Mouse (Mus musculus) inflammation-experienced regulatory T-cells, adult 6 months (primary cell): ENCODE results near the gene Hid1. TPM values are rescaled to one million over a fixed set of nuclear protein-coding genes. Genes with fewer than 3 reads are reported as not detected.
"Not testable (repeated sequence)": the region's sequence is repeated elsewhere in the genome, so short reads cannot be mapped to it uniquely, and the experiment has no call there.

ENCODE experiments used
- ATAC-seq: one replicate; pipeline ENCODE4 v1.8.0; 2017
- polyA plus RNA-seq, 3 experiments: library from polyadenylated mRNA; unstranded; fragments of 100-300 nt; shearing (Covaris generic); gene quantifications; one replicate each; pipeline ENCODE4 v1.2.1; 2017

The Hid1 gene
- 1 to 10 TPM; 1.9 to 3.4 (median 2.6) TPM for polyA plus RNA-seq

DNA sequence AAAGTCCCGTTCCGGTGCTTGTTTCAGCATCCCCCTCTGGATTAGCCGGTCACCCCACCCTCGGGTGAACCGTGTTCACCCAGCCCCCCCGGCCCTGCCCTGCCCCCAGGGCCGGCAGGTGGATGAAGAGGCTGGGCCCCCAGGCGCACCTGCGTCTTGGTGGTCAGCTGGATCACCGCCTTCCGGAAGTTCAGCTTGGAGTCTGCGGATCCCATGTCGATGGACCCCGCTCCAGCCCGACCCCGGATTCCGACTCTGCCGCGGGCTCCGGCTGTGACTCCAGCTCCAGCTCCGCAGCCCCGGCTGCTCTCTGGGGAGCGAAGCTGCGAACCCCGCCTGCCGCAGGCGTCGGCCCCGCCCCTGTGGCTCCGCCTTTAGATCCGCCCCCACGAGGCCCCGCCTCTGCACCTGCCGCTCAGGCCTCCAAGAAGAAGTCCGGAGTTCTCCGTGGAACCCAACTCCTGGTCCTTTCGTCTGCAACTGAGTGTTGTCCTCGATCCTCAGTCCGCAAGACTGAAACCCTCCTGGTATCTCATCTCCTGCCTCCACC, at the start of gene Hid1:
Hid1 (minus strand) TSS at position 362 of the 550 bp plus-strand sequence.
- peak; percentile 85 for ATAC-seq

DNA sequence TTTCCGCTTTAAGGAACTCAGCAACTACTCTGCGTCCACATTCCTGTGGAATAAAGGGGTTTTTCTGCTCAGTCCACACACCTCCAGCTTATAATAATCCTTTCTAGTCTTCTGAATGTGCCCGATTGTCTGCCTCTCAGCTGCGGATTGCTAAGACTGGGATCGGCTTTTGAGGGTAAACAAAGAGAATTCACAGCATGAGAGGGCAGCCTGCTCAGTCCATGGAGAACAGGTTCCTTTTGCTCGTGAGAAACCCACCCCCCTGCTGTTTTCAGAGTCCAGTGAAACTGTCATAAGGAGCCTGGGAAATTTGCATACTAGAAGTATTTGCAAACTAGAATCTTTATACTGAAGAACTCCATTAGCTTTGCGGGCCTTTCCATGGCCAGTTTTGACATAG, 42.0 kb upstream of the Hid1 start:
- ATAC-seq: no peak

DNA sequence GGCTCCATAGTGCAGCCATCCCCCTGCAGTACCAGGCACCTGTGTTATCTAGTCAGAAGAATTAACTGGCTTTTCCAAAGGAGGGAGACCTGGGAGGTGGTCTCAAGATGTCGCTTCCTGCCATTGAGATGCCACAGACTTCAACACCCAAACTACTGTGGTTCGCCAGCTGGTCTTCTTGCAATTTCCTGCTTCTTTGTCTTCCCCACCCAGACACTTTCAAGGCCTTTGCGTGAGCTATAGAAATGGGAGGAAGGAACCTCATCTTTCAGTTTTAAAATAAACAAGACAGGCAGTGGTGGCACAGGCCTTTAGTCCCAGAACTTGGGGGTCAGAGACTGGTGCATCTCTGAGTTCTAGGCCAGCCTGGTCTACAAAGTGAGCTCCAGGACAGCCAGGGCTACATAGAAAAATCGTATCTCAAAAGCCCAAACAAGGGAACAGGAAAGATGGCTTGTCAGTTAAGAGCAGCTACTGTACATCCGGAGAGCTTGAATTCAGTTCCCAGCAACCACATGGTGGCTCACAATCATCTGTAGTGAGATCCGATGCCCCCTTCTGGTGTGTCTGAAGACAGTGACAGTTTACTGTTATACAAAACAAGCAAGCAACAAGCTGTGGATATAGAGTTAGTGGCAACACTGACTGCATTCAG, 40.8 kb upstream of the Hid1 start:
- no peak for ATAC-seq

DNA sequence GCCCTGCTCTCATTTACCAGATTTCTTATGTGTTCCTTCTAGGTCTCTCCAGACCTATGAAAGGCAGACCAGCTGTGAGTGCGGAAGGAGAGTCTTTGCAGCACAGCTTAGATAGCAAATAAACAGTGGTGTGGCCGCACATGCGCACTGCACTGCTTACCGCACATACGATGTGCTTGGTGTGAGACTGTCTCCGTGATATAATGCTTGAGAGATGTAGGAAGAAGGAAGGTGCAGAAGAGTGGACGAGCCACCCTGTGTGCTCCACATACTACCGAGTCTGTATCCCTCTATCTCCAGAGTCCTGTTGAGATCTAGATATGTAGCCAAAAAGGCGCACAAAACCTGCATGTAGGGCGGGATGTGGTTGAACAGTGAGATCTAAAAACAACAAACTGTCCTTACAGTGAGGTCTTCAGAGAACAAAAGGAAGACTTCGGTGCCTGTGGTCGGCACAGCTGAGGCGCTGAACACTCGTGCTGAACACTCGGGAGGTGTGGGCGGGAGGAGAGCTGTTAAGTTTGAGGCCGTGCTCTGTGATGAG, 39.4 kb upstream of the Hid1 start:
- ATAC-seq: peak; percentile 77

DNA sequence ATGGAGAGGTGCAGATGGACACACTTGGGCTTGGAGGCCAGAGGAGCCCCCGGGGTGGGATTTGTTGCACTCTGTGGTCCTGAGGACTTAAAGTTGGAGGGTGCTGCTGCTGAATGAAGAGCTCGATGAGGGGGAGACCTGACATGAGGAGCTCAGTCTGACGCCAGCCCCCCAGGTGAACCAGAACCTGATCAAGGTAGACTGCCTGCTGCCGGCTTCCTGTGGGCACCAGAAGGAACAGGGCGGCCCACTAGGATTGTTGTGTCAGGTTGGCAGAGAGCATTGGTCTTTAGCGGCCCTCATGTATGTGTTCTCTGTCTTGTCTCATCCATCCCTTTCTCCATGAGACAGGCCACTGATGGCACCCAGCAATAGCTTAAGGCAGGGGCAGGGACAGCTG, 38.2 kb upstream of the Hid1 start:
- ATAC-seq: no peak

DNA sequence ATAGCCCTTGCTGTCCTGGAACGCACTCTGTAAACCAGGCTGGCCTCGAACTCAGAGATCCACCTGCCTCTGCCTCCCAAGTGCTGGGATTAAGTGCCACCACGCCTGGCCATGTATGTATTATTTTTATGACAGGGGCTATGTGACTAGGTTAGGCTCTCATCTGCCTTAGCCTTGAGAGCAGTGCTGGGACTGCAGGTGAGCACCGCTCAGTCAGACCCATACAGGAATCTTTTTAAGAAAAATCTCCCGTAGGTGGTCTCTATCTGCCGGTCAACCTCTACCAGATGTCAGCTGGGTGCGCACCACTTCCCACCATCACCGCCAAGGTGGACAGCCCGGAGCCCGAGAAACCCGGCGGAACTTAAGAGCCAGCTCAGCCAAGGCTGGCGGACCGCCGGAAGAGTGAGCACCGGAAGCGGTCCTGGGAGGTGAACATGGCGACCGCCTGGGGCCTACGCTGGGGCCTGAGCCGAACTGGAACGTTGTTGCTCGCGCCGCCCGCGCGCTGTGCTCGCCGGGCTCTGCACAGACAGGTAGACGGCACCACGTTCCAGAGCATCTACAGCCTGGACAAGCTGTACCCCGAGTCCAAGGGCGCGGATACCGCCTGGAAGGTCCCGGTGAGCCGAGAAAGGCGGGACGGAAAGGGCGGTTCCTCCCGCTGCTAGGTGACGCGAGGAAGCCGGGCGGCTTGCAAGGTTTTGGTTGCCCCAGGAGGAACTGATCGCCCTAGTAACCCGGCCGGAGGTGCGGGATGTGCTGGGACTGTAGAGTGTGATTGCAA, 36.0 kb upstream of the Hid1 start, which contains the start of gene Mrpl58:
Mrpl58 (plus strand) TSS at position 415 of the 787 bp plus-strand sequence.
- ATAC-seq: peak; percentile 57

DNA sequence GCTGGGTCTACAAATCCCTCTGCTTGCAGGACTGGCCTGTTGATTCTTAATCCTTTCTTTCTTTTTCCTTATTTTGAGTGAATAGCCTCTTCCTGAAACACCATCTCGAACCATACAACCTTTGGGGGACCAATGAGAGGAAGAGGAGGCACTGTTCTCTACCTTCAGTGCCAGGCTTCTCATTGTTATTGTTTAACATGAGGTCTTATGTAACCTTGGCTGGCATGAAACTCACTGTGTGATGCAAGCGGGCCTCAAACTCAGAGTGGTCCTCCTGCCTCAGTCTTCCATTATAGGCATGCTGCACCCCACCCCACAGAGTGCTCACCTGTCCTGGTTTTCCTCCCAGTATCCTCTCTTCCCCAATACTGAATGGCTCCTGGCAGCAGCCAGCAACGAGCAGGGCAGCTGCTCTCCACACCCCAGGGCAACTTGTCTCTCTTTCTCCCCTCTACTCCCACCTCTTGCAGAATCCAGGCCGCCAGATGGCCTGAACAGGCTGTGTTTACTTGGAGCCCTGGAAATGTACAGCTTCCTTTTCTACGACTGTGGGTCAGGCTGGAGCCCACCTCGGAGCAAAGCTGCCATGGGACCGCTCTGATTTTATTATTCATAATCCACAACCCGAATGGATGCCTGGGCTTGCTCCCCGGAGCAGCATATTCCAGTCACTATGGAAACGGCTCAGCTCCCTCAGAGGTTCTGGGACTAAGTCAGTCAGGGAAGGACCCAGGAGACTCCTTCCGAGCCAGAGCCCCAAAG, 33.3 kb upstream of the Hid1 start:
- ATAC-seq: no peak

DNA sequence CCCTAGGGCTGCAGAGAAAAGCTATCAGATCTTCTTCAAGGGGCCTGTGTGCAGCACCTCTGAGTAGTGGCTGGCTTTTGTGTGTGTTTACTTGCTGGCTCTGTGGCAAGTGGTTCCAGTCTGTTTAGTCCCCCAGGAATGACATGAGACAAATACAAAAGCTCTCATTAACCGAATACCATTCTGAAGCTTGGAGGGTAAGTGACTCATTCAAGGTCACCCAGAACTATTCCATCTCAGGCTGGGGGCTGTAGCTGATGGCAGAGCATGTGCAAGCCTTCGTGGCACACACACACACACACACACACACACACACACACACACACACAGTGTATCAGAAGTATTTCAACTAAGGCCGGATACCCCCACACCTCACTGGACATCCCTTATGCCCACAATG, 32.6 kb upstream of the Hid1 start:
- ATAC-seq: no peak

DNA sequence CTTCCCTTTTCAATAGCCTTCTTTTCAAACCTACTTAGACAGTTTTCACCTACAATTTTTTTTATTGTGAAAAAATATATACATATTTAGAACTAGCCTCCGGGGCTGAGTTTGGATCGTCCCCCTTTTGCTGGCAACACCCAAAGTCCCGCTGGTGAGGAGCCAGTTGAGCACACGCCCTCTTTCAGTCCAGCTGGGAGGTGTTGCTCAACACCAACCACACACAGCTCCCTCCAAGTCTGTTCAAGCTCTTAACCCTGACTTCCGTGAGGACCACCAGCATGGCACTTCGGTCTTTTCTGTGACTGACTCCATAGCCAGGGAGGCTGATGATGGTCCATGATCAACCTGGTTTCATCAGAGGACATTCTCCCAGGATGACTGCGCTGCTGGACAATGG, 30.5 kb upstream of the Hid1 start:
- ATAC-seq: no peak

DNA sequence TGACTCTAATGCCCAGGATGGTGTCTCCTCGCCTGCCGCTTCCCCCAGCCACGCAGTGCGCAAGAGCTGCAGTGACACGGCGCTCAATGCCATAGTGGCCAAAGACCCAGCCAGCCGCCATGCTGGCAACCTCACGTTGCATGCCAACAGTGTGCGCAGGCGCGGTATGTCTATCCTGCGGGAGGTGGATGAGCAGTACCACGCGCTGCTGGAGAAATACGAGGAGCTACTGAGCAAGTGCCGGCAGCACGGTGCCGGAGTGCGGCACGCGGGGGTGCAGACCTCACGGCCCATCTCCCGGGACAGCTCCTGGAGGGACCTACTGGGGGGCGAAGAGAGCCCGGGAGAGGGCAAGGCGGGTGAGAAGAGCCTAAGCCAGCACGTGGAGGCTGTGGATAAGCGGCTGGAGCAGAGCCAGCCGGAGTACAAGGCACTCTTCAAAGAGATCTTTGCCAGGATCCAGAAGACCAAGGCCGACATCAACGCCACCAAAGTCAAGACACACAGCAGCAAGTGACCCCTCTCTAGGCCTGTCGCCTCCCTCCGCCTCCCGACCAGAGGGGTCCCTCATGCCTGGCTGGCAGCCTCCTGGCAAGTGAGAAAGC, 26.3 kb upstream of the Hid1 start:
- no peak for ATAC-seq

DNA sequence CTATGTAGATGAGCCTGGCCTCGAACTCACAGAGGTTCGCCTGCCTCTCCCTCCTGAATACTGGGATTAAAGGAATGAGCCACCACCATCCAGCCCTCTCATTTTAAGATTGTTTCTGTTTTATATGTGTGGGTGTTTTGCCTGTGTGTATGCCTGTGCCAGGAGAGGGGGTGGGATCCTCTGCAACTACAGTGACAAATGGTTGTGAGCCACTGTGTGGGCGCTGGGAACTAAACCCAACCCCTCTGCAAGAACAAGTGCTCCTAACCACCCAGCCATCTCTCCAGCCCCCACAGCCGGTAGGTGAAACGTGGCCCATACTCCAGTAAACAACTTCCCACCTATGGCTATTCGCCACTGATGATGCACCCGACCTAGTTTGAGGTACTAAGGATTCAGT, 23.8 kb upstream of the Hid1 start:
- ATAC-seq: no peak

DNA sequence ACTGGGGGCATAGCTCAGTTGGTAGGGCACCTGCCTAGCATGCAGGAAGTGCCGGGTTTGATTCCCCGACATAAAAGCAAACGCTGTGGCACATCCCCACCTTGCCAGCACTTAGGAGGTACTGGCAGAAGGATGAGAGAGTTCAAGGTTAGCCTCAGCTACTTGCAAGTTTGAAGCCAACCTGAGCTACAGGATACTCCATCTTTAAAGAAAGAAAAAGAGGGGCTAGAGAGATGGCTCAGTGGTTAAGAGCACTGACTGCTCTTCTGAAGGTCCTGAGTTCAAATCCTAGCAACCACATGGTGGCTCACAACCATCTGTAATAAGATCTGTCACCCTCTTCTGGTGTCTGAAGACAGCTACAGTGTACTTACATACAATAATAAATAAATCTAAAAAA, 19.3 kb upstream of the Hid1 start:
- not testable (repeated sequence) for ATAC-seq

DNA sequence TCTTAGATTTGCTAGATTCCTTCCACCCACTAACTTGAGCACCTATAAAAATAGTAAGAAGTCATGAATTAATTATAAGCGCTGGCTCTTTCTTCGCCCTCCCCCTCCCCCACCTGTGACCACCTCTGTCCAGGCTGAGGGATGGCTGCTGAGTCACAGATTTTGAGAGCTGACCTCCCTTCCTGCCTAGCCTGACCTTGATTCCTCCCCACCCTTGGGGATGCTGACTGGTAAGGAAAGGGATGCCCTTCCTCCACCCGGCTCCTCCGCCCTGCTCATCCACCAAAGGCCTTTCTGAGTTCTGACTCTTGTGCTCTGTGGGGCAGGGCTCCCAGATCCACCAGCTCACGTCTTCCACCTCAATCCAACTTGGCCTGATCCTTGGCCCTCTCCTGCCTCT, 17.0 kb upstream of the Hid1 start:
- no peak for ATAC-seq

DNA sequence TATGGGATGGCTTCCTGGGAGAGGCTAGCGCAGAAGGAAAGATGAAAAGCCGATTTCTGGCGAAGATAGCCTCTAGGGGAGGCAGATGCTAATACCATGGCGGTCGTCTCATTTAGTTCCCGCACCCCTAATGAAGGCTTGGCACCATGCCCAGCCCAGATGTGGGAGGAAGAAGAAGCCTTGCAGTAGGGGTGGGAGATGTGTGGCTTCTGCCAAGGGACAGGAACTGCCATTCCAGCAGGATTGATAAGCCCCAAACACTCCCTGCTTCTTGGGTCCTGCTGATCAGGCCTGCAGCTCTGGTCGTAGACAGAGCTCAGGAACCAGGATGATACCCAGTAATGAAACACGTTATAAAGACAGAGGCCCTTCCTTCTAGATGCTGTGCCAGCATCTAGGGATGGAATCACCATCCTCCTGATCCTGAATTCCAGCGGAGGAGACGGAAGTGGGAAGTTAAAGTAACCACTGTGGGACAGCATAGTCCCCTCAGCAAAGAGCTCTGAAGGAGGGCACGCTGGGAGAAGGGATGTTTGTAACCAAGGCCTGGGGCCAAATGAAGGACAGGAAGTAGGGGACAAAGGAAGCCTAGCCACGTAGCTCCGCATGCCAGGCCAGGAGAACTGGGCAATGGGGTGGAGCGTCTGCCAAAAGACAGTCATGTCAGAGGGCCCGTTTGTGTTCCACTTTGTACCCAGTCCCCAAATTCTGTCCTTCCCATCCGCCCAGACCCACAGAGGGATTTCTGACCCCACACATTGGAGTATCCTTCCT, 16.3 kb upstream of the Hid1 start:
- no peak for ATAC-seq

DNA sequence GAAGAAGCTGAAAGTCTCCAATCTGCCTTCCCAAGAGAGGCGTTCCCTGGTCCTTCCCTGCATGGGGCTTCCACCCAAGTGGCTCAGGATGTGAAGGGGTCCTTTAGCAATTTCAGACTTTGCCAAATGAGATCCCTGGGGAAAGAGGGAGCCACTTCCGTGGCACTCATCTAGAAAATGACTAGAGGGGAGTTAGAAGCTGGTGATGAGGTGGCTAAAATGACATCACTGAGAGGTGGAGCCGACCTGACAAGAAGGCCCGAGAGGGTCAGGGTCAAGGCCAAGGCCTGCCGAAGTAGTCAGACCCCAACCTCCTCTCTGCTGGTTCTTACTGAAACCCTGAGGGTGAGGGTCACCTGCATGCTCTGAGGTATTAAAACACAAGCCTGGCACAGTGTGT, 15.3 kb upstream of the Hid1 start:
- ATAC-seq: no peak

DNA sequence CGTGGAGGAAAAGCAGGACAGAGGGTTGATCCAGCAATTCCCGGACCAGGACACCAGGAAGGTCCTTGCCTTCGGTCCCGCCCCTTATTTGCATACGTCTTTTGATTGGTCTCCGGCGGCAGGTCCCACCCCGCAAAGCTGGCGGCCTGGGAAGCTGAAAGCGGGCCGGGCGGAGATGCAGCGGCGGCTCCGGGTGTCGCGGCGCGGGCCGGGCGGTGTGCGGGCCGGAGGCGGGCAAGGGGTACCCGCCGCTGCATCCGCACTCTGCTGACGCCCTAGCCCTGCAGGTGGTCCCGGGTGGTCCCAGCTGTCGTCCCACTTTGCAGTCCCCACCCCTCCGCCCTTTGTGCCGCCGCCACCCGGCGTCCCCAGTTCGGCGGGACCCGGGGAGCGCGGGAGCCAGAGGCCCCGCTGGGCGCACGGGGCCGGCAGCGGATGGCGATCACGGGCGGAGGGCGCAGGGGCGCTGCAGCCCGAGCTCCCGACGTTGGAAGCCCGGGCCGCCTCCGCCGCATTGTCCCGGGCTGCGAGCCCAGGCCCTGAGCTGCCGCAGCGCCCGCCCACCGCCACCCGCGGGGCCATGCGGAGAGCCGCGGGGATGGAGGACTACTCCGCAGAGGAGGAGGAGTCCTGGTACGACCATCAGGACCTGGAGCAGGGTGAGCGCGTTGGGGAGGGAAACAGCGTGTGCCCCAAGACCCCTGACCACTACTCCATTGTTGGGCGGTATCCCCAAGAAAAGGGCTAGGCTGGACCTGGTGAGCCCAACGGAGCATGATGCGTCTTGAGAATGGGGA, 14.4 kb upstream of the Hid1 start, which contains the start of gene Cdr2l:
Cdr2l (plus strand) TSS at position 174 of the 797 bp plus-strand sequence.
- no peak for ATAC-seq

DNA sequence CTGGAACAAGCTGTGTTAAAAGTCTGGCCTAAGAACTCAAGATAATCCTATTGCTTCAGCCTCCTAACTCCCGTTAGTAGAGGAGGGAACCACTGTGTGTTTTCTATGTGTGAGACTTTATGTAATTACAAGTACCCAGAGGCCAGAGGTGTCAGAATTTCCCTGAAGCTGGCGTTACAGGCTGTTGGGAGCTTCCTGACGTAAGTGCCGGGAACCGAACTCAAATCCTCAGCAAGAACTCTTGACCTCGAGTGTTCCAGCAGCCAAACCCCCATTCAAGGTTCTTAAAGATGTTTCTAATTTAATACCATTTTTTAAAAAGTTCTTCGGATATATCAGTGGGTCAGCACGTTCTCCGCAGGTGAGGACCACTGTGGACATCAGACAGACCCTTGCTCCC, 13.7 kb upstream of the Hid1 start:
- ATAC-seq: no peak

DNA sequence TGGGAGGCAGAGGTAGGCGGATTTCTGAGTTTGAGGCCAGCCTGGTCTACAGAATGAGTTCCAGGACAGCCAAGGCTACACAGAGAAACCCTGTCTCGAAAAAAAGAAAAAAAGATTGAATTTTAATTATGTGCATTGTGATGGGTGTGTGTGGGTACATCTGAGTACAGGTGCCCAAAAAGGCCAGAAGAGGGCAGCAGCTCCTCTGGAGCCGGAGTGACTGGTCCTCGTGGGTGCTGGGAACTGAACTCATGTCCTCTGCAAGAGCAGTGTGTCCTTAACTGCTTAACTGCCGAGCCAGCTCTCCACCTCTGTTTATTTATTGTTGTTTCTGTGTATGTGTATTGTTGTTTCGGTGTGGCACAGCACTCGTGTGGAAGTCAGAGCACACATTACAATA, 10.3 kb upstream of the Hid1 start:
- no peak for ATAC-seq

DNA sequence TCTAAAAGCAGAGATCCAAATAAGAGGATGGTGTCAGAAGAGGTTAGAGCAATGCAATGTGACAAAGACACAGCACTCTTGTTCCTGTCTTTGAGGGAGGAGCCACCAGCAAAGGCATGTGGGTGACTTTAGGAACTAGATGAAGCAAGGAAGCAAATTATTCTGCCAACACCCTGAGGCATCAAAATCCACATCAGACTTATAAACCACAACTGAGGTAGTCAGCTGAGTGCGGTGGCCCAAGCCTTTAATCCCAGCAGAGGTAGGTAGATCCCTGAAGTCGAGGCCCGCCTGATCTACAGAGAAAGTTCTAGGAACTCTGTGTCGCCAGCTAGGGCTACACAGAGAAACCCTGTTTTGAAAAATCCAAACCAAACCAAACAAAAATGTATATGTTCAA, 9.7 kb upstream of the Hid1 start:
- no peak for ATAC-seq

DNA sequence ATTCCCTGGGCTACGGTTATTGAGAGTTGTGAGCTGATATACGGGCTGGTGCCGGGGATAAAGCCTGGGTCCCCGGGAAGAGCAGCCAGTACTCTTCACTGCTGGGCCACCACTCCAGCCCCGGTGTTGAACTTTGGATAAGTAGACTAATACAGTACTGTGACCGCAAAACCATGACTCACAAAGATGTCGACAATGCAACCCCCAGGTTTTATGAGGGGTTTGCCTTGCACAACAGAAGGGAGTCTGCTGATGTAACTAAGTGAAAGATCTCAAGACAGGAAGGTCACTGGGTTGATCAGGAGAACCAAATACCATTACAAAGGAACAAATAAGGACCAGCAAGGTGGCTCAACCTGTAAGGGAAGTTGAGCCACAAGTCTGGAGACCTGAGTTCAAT, 9.2 kb upstream of the Hid1 start:
- ATAC-seq: no peak
